Mouse (Mus musculus) A20 (cell line): ENCODE measurements at regions not wholly inside any gene's neighbourhood (a gene's known extent, or its start where the extent isn't known, plus 50 kb on each side); places are given as distances from the start of the nearest gene placed in this dataset.

ENCODE experiments used
- DNase-seq: peaks from one replicate; pipeline ENCODE4 v3.0.0-alpha.2; 2011; ENCODE audit warnings: low read depth, low spot score

DNA sequence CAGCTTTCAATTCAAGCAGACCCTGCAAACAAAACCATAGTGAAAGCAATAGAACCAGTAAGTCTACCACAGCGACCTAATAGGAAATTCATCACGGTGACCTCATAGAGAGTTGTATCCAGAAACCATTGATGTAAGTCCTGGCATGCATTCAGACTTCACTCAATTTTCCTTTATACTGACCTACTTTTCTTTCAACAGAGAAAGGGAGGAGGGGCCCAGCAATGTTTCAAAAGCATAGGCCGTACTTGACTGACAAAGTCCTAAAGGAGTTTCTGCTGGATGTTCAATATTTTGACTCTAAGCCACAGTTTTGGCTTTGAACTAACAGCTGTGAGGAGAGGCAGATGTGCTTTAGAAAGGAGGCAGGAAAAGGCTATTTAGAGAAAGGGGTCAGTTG, 88.4 kb downstream of the AI593442 start:
- no peak for DNase-seq

- DNase-seq: no peak
Observed at GRCm38 (mm10) chr9:52574066-52574465, 105.5 kb downstream of the AI593442 start.

DNA sequence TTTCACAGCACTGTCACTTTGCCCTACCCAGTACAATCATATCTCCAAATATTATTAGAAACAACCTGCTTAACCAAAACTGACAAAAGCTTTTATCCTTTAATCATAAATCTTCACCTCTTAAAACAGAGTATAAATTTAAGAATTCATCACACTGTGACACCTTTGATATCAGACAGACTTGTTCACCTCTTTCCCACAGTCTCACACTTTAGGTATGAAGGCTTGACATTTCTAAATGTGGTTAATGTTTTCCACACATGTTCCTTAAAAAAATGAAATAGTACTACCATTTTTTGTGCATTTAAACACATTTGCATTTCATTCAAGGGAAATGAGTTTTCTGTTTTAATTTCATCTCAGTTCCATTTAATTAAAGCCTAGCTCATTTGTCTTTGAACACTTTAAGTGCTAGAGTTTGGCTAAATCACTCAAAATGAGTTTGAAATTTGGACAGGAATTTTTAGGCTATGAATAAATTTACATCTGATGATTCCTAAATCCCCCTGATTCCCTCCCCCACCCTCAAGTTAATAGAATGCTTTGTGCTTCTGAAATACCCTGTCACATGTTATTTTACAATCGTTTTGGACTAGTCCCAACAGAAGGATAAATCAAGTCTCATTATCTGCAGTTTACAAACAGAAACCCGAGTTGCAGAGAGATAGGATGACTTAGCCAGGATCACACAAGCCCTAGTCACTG, 127.9 kb downstream of the AI593442 start:
- DNase-seq: no peak

DNA sequence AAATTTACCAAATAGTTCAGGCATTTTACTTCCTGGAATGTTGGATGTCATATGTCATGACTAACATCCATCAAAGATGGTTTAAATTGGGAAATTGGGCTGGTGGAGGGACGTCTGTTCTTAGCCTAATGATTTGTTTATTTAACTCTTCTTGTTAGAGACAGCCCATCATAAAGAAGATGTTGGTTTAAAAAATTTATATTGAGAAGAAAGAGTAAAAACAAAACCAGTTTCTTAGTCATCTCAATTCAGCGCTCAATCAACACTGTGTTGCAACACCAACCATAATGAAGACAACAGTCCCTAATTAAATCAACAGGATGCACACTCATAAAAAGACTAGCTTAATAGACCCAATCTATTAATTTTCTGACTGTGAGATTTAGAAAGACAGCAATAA, 133.5 kb downstream of the AI593442 start:
- no peak for DNase-seq

- no peak for DNase-seq
Observed at GRCm38 (mm10) chr9:52539086-52539485, 140.5 kb downstream of the AI593442 start.

DNA sequence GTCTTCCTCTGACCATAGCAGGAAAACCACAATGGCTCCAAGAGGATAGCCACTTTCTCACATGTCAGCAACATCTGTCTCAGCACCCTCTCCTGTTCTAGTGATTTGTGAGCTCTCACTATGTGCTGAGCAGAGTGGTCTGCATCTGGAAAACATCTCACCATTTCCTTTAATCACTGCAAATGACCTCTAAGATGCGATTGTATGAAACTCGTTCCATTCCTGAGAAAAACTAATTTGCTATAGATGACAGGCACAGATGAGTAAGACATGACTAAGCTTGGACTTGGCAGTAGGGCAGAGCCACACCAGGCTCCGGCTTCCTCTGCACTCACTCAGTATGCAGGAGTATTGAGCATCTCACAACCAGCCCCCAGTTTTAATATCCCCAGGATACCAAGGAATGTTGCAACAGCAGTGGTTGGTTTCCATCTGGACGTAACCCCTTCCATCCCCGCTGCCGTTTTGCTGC, 150.1 kb downstream of the AI593442 start:
- DNase-seq: no peak

GRCm38 (mm10) chr9:52500487-52500886, 179.1 kb downstream of the AI593442 start:
- DNase-seq: no peak

GRCm38 (mm10) chr9:52495483-52496270, 183.9 kb downstream of the AI593442 start:
- DNase-seq: peak; percentile 42

- no peak for DNase-seq
Observed at GRCm38 (mm10) chr9:52492947-52493505, 186.6 kb downstream of the AI593442 start.

DNA sequence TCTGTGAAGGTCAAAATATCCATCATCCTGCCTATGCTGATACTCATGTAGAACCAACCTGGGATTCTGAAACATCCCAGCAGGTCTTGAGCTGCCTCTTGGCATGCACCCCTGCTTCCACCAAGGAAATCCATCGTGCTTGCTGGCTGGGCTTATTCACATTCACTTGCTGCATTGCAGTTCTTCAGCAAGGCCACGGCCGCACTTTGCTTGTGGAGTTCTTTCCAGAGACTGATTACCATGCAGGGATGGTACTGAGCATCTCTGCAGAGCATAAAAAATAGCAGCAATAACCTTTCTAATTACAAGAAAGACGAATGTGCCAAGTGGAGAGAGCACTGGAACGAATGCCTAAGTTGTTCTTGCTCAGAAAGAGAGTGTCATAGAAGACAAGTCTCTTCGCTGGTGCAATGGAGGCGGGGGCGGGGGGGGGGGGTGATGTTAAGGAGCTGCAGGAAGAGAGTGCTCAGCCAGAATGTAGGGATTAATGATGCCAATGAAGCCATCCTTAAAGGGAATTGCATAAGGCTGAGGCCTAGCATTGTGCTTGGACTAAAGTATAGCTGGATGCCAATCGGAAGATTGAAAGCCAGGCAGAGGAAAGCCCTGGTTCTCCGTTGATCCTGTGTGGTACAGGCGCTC, 205.9 kb downstream of the AI593442 start:
- DNase-seq: no peak

DNA sequence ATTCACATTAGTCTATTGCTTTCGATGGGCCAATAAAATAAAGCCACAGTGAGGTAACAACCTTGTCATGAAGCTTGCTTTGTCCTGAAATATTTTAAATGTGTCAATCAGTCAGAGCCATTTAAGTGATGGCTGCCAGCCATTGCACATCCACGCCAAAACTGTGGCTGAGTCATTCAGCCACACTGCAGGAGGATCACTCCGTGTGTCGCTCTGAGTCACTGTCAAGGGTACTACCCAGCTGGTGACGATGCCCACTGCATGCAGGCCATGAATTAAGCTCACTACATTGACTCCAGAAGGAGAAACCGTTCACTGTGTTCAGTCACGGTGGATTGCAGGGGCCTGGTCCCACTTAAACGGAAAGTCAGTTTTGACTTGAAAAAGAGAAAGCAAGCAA, 206.7 kb downstream of the AI593442 start:
- no peak for DNase-seq

GRCm38 (mm10) chr9:52458518-52458917, 221.1 kb downstream of the AI593442 start:
- no peak for DNase-seq

DNA sequence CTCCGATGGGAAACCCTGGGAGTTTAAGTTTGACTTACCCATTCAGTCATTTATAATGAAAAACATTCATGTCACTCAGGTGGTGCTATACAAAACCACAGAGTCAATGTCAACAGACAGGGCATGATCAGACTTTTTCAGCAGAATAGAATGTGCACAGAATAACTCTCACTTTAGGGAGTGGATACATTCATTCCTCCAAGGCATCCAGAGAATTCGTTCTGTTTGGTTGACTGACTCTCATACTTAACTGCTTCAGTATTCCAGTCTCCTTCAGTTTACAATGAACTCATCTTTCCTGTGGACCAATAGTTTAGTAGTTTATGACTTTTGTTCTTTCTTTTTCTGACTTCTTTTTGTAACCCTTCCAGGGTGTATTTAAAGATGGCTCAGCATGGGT, 225.1 kb downstream of the AI593442 start:
- DNase-seq: no peak

GRCm38 (mm10) chr9:52451792-52452191, 227.8 kb downstream of the AI593442 start:
- DNase-seq: no peak

DNA sequence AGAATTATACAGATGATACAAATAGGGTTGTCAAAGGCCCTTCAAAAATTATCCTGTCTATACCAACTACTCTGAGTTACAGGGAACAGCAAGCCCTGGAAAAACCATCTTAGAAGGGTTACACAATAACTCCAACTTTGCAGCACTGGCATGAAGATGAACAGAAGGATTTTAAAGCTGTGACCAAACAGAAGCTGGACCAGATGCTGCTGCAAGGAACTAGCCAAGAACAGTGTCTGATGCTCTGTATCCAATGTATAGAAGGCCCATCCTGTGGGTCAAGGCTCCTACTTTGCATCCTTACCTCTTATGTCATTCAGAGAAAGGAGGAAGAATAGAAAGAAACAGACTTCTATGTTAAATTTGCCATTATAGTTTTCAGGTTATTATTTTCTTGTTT, 231.3 kb downstream of the AI593442 start:
- DNase-seq: no peak

DNA sequence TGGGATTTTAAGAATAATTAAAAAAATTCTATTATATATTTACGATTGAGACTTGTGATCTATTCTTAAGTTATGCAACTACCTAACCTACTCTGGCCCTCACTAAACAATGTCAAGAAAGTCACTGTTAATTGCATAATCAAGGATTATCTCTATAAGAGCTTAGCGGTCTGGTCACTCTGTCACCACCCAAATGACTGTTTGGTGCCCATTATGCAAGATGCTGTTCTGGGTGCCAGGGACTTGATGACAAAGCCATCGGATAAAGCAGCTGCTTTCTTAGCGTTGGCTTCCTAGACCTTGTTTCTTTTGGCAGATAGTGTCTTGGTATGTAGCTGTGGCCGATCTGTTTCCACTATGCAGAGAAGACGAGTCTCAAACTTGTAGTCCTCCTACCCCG, 236.4 kb downstream of the AI593442 start:
- DNase-seq: no peak

DNA sequence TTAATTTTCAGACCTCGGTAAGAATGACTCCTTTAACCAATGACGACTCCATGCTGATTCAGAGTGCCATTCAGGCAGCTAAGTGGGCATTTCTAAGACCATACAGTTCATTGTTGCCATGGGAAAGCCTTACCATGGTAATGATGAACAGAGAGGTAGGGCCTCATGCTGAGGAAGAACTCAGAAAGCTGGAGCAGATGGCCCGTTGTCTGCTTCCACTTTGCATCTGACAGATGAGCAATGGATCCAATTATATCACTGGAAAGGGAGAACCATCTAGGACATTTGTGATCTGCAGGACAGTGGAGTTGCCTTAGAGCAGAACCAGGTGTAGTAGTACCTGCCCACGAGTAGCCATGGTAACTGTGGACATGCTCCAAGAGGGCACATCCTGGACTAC, 245.4 kb downstream of the AI593442 start:
- no peak for DNase-seq

- no peak for DNase-seq
Observed at GRCm38 (mm10) chr9:52425413-52425812, 254.2 kb downstream of the AI593442 start.

GRCm38 (mm10) chr9:52422622-52423021, 254.2 kb upstream of the Zc3h12c start:
- no peak for DNase-seq

- DNase-seq: no peak
Observed at GRCm38 (mm10) chr9:52415706-52416105, 247.3 kb upstream of the Zc3h12c start.

DNA sequence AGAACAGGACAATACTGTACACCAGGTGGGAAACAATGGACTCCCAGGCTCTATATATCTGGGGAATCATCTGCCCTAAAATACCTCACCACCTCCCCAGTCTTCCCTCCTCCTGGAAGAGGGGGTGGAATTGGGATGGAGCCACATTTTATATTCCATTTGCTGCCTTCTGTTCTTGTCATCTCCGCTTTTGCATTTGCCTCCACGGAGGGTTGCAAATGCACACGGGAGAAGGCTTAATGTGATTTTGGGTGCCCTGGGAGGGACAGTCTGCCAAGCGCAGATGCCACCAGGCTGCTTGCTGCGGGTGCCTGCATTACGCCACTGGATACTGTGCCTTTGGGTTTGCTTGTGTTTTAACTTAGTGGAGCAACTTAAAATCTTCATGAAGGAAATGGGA, 239.5 kb upstream of the Zc3h12c start:
- DNase-seq: no peak

- DNase-seq: no peak
Observed at GRCm38 (mm10) chr9:52402496-52402895, 234.1 kb upstream of the Zc3h12c start.
